Mouse (Mus musculus) NIH3T3 (cell line): Measurements from ENCODE around the gene Chrna4.
A peak's percentile ranks its signal among the peaks of the same experiment; 100 is the strongest.

ENCODE experiments used
- DNase-seq: peaks from one replicate; pipeline ENCODE4 v3.0.0-alpha.2; 2012; ENCODE audit warnings: low read depth

Gene Chrna4

GRCm38 (mm10) chr2:181043437-181043836 lies at the start of gene Chrna4:
TSS of gene Chrna4 (minus strand) at chr2:181043546.
- DNase-seq, result peak; percentile 72

DNA sequence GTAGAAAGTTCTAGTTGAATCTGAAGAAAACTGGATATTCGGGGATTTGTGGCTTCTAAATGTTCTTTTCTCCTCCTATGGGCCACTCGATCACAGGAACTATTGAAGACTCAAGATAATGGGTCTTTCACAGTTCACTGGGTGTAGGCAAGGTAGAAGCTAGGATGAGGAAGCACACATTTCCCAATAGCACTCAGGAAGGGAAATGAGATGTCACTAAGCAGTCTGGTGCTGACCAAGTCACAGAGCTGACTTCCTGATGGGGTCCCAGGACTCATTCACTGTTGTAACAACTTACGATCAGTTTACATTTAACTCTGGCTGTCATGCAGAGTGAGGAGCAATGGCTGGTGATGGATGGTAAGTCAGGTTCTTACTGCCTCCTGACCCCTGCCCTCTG lies 46.8 kb upstream of the Chrna4 start:
- no peak for DNase-seq

DNA sequence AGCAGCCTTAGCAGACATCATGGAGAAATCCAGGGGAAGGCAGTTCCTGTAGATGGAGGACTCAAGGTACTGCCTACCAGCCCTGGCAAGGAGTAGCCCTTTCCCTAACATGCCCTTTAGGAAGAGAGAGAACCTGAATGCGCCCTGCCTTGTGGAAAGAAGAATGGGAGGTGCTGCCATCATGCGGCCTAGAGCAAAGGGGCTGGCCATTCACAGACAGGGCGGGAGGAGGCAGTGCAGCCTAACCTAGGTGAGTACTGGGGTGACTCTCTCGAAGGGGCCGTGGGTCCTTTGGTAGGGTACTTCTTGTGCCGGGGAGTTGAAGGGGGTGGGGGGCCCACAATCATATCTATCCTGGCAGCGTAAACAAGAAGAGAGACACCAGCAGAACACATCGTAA lies 41.7 kb upstream of the Chrna4 start:
- DNase-seq, result peak; percentile 5

DNA sequence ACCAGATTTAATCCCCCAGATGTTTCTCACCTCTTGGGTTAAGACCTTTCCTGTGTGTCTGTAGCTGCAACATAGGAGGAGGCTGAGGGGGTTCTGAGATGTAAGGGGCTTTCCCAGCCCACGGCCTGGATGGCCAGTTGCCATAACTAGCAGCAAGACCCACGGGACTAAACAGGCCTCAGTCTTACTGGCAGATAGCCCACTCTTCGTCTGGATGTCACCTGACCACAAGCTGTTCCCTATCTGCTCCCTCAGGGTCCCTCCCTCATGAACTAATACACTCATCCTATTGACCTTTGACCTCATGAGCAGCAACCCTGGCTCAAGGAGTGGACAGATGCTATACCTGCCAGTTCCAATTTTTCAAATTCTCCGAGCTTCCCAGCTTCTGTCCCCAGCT lies 40.6 kb upstream of the Chrna4 start:
- peak; percentile 17 for DNase-seq

DNA sequence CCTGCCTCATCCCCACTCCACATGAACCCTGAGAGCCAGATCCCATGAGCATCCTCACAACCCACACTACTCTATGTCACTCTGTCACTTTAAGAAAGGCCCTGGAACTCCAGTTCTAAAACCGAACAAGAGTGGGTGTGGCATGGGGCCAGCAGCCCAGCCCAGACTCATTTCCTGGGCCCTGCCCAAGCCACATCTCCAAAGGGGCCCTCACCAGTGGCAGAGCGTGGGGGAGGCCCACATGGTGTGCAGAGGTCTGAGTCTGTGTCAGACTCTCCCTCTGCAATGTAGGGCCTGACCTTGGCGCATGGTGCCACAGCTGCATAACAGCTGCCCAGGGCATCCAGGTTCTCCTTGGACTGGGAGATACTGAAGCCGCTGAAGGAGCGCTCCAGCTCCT lies 37.5 kb upstream of the Chrna4 start:
- peak; percentile 43 for DNase-seq

GRCm38 (mm10) chr2:181079518-181079917 lies 36.2 kb upstream of the Chrna4 start:
- no peak for DNase-seq

GRCm38 (mm10) chr2:181078908-181079307 lies 35.6 kb upstream of the Chrna4 start:
- no peak for DNase-seq

DNA sequence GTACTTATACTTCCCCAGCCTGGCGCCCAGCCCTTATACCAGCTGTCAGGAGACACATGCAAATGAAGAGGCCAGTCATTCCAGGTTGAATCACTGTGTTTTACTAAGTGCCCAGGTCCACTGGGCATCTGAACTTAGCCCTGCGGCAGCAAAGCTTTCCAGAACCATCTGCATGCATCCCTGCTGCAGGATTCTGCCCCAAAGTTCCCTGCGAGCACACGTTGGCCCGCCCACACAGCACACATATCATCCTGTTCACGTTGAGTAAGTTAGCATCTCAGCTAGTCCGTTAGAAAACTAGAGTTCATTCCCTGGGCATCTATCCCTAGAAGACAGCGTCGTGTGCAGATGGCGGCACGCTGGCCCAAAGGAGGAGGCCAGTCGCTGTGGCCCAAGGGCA lies 32.2 kb upstream of the Chrna4 start:
- DNase-seq, result no peak

DNA sequence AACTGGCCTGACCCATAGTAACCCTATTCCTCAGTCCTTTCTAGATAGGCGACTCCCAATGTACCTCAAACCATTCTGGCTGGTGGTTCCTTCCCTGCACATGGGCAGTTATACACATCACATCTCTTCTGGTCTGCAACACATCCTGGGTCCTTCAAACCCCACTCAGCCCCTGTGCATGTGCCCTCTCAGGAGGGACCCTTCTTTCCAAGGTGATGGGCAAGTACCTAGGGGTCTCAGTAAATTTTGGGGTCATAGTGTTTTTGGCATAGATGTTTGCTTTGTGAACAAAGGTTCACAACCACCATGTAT lies 29.0 kb upstream of the Chrna4 start:
- no peak for DNase-seq

- DNase-seq, result peak; percentile 87
Measured at GRCm38 (mm10) chr2:181071706-181072402, 28.5 kb upstream of the Chrna4 start.

DNA sequence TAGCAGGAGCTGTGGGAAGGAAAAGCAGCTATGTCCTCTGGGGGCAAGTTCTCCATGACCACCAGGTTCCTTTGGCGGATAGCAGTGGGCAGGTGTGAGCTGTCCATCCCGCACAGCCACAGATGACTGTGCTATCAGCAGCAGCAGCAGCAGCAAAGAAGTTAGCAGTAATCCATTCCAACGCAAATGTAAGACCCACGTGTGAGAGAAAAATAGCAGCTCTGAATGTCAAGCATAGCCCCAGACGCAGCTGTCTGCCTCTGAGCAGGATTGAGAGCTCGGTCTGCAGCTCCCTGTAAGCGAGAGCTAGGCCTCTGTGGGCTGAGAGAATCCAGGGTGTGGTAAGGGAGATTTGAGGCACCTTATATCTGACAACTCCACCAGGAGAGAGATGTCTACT lies 26.8 kb upstream of the Chrna4 start:
- DNase-seq, result no peak

GRCm38 (mm10) chr2:181068499-181068898 lies 25.2 kb upstream of the Chrna4 start:
- no peak for DNase-seq

- DNase-seq, result no peak
Measured at GRCm38 (mm10) chr2:181065827-181066226, 22.5 kb upstream of the Chrna4 start.

- DNase-seq, result peak; percentile 85
Measured at GRCm38 (mm10) chr2:181060127-181060526, 16.8 kb upstream of the Chrna4 start.

- DNase-seq, result no peak
Measured at GRCm38 (mm10) chr2:181058193-181058592, 14.8 kb upstream of the Chrna4 start.

DNA sequence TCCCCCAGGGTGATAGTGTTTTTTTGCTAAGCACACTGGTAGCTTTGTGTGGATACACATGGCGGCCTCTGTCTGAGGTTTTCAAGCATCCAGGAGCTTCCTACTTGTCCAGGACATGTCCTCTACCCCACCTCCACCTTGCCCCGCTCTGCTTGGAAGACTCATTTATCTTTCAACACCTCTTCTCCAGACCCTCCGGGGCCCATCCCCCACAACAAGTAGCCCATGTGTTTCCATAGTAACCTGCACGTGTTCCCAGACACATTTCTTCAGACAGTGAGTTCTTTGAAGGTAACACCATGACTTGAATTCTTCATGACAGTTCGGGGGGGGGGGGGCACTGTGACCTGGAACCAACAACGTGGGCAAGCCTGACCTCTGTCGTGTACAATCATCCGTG lies 14.0 kb upstream of the Chrna4 start:
- no peak for DNase-seq

- DNase-seq, result no peak
Measured at GRCm38 (mm10) chr2:181052171-181052570, 8.8 kb upstream of the Chrna4 start.

DNA sequence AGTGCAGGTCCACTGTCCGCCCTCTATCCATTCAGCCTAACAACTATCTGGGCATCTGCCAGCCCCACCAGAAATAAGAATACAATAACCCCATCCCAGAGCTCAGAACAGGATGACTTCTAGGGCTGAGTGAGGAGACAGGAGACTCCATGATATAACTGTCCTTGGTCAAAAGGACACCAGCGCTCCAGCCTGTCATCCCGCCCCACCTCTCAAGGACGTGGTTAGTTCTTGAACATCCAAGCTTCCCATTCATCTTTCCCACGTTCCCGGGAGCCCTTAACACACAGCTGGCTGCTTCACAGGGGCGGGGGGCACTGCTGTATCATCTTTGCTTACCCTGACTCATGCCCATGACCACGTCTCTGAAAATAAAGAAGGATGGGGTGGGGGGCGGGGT lies 5.6 kb upstream of the Chrna4 start:
- no peak for DNase-seq

- peak; percentile 17 for DNase-seq
Measured at GRCm38 (mm10) chr2:181048252-181048945, 5.1 kb upstream of the Chrna4 start.

GRCm38 (mm10) chr2:181044001-181044400 lies 655 bp upstream of the Chrna4 start:
- DNase-seq, result no peak

DNA sequence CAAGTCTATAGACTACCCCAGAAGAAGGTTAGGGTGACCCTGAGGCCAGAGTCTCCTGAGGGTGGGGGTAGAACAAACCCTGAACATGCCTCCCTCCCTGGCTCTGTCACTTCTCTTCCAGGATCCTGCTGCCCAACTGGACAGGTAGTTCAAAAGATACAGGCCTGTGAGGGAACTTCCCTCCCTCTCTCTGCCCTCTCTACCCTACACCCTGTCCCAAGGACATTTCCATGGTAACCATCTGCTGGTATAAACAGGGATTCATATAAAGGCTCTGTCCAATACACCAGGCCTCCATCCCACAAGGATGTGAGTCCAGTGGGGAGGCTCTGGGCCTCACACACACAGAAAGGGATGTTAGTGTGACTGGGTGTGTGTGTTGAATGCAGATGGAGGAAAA lies 970 bp downstream of the Chrna4 start:
- no peak for DNase-seq

DNA sequence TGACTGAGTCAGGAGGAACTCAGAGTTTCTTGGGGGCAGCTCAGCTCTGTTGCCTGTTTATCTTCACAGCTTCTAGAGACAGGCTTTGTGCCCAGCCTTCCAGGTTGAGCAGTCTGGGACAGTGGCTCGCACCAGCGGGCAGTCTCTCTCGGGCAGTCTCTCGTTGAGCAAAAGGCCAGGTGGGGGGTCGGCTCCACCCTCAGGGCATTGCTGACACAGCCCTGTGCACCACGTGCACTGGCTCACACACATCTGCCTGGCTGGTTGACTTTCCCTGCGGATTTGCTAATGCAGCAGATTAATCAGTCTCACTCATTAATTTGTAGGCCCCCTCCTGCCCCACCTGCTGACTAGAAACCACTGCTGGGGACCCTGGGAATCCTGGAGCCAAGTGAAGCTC lies 1.4 kb downstream of the Chrna4 start:
- DNase-seq, result peak; percentile 15

- no peak for DNase-seq
Measured at GRCm38 (mm10) chr2:181039356-181039680, 4.0 kb downstream of the Chrna4 start.
